Mouse (Mus musculus): Measurements from ENCODE around the gene Cbx3. TPM values are rescaled to one million over a fixed set of nuclear protein-coding genes. Genes with fewer than 3 reads are reported as not detected.
"Not testable (repeated sequence)": the region's sequence is repeated elsewhere in the genome, so short reads cannot be mapped to it uniquely, and the experiment has no call there.

The Cbx3 gene
- polyA plus RNA-seq, 1 experiment from 2014 or later: 517 TPM

GRCm38 (mm10) chr6:51479136-51479731 is 9.1 kb downstream of the Cbx3 start:
- Histone ChIP-seq H3K4me1 (replicated peaks) (peaks cover 7% of the 10 kb centered on the region; the same call in 1 of the 2 replicates), H3K9me3 (no peaks in the 10 kb centered on the region), H3K27me3 (no peaks in the 10 kb centered on the region), H3K9ac (no peak overlapping the region), H3K27ac (no peak overlapping the region), H3K4me3 (no peak overlapping the region), H3K36me3 (peaks cover 73% of the 10 kb centered on the region), H3K4me2 (no peak overlapping the region)
- WGBS: 96% methylated on average over 4 of the region's 4 CpGs
- no peak for ATAC-seq (ENCODE audit: low FRiP score)

GRCm38 (mm10) chr6:51481548-51481947 is 11.4 kb downstream of the Cbx3 start:
- no peak for ATAC-seq (ENCODE audit: low FRiP score)
- Histone ChIP-seq H3K9me3 (no peaks in the 10 kb centered on the region), H3K4me2 (no peak overlapping the region), H3K27me3 (no peaks in the 10 kb centered on the region), H3K9ac (no peak overlapping the region), H3K4me3 (no peak overlapping the region), H3K27ac (no peak overlapping the region), H3K36me3 (peaks cover 62% of the 10 kb centered on the region), H3K4me1 (replicated peaks) (0 out of 2 replicates have a peak, but pooled peaks cover 4% of the 10 kb centered on the region)
- 95% methylated on average over 8 of the region's 8 CpGs for WGBS

GRCm38 (mm10) chr6:51483861-51484260 is 13.7 kb downstream of the Cbx3 start:
- Histone ChIP-seq H3K4me2 (no peak overlapping the region), H3K9ac (no peak overlapping the region), H3K27ac (no peak overlapping the region), H3K36me3 (peaks cover 55% of the 10 kb centered on the region), H3K4me1 (replicated peaks) (no peaks in the 10 kb centered on the region), H3K4me3 (no peak overlapping the region), H3K9me3 (no peaks in the 10 kb centered on the region), H3K27me3 (no peaks in the 10 kb centered on the region)
- no peak for ATAC-seq (ENCODE audit: low FRiP score)
- 94% methylated on average over 3 of the region's 3 CpGs for WGBS

- H3K27me3 ChIP-seq; ATAC-seq (ENCODE audit: low FRiP score); H3K4me3 ChIP-seq; H3K4me1 ChIP-seq (replicated peaks); H3K9me3 ChIP-seq; H3K27ac ChIP-seq; H3K4me2 ChIP-seq; H3K9ac ChIP-seq: not testable (repeated sequence)
- peaks cover 48% of the 10 kb centered on the region for H3K36me3 ChIP-seq
- WGBS: 91% methylated on average over 8 of the region's 8 CpGs
Observed at GRCm38 (mm10) chr6:51484556-51484955, 14.4 kb downstream of the Cbx3 start.

- WGBS: 54% methylated on average over 2 of the region's 2 CpGs
Observed at GRCm38 (mm10) chr6:51485646-51486045, 15.5 kb downstream of the Cbx3 start.

GRCm38 (mm10) chr6:51486076-51486710 is 16.0 kb downstream of the Cbx3 start:
- H3K4me1 ChIP-seq (replicated peaks): no peaks in the 10 kb centered on the region
- H3K36me3 ChIP-seq: peaks cover 31% of the 10 kb centered on the region
- no peak overlapping the region for H3K4me3 ChIP-seq
- no peaks in the 10 kb centered on the region for H3K27me3 ChIP-seq
- no peak overlapping the region for H3K4me2 ChIP-seq
- no peaks in the 10 kb centered on the region for H3K9me3 ChIP-seq
- no peak for ATAC-seq (ENCODE audit: low FRiP score)
- H3K9ac ChIP-seq: no peak overlapping the region
- whole genome bisulfite sequencing: 76% methylated on average over 7 of the region's 7 CpGs
- no peak overlapping the region for H3K27ac ChIP-seq

More at GRCm38 (mm10) chr6:51485646-51486045, 15.5 kb downstream of the Cbx3 start:
- no peaks in the 10 kb centered on the region for H3K9me3 ChIP-seq
- no peak overlapping the region for H3K4me3 ChIP-seq
- H3K36me3 ChIP-seq: peaks cover 37% of the 10 kb centered on the region
- H3K4me2 ChIP-seq: no peak overlapping the region
- H3K9ac ChIP-seq: no peak overlapping the region
- no peaks in the 10 kb centered on the region for H3K4me1 ChIP-seq (replicated peaks)
- no peak overlapping the region for H3K27ac ChIP-seq
- no peaks in the 10 kb centered on the region for H3K27me3 ChIP-seq
- no peak for ATAC-seq (ENCODE audit: low FRiP score)

- no peaks in the 10 kb centered on the region for H3K4me1 ChIP-seq (replicated peaks)
- H3K27ac ChIP-seq: no peak overlapping the region
- WGBS: 95% methylated on average over 5 of the region's 5 CpGs
- H3K9me3 ChIP-seq: no peaks in the 10 kb centered on the region
- no peak overlapping the region for H3K9ac ChIP-seq
- peaks cover 26% of the 10 kb centered on the region for H3K36me3 ChIP-seq
- no peak for ATAC-seq (ENCODE audit: low FRiP score)
- H3K27me3 ChIP-seq: no peaks in the 10 kb centered on the region
- H3K4me3 ChIP-seq: no peak overlapping the region
- no peak overlapping the region for H3K4me2 ChIP-seq
Observed at GRCm38 (mm10) chr6:51486731-51487130, 16.6 kb downstream of the Cbx3 start.

GRCm38 (mm10) chr6:51489787-51490186 is 19.6 kb downstream of the Cbx3 start:
- WGBS: 72% methylated on average over 2 of the region's 2 CpGs
- Histone ChIP-seq H3K4me2 (no peak overlapping the region), H3K9me3 (no peaks in the 10 kb centered on the region), H3K36me3 (peaks cover 8% of the 10 kb centered on the region; the same call in 1 of the 2 replicates), H3K27ac (no peak overlapping the region), H3K4me3 (no peak overlapping the region), H3K9ac (no peak overlapping the region), H3K4me1 (replicated peaks) (no peaks in the 10 kb centered on the region), H3K27me3 (no peaks in the 10 kb centered on the region)
- ATAC-seq (ENCODE audit: low FRiP score): no peak

- no peak for ATAC-seq (ENCODE audit: low FRiP score)
- Histone ChIP-seq H3K4me1 (replicated peaks) (0 out of 2 replicates have a peak, but pooled peaks cover 3% of the 10 kb centered on the region), H3K4me2 (no peak overlapping the region), H3K9me3 (no peaks in the 10 kb centered on the region), H3K27me3 (no peaks in the 10 kb centered on the region), H3K9ac (no peak overlapping the region), H3K4me3 (no peak overlapping the region), H3K27ac (no peak overlapping the region), H3K36me3 (no peaks in the 10 kb centered on the region)
- WGBS: 86% methylated on average over 8 of the region's 8 CpGs
Observed at GRCm38 (mm10) chr6:51497321-51498111, 27.4 kb downstream of the Cbx3 start.

GRCm38 (mm10) chr6:51505671-51506070 is 35.5 kb downstream of the Cbx3 start:
- Histone ChIP-seq H3K36me3 (no peaks in the 10 kb centered on the region), H3K27ac (no peak overlapping the region), H3K9me3 (no peaks in the 10 kb centered on the region), H3K4me3 (no peak overlapping the region), H3K4me1 (replicated peaks) (peaks cover 8% of the 10 kb centered on the region; the same call in 1 of the 2 replicates), H3K27me3 (no peaks in the 10 kb centered on the region), H3K4me2 (no peak overlapping the region), H3K9ac (no peak overlapping the region)
- 67% methylated on average over 1 of the region's 1 CpGs for WGBS
- no peak for ATAC-seq (ENCODE audit: low FRiP score)

- no peak overlapping the region for H3K9ac ChIP-seq
- no peak overlapping the region for H3K4me2 ChIP-seq
- no peaks in the 10 kb centered on the region for H3K36me3 ChIP-seq
- no peaks in the 10 kb centered on the region for H3K9me3 ChIP-seq
- H3K4me1 ChIP-seq (replicated peaks): peaks cover 8% of the 10 kb centered on the region; the same call in 1 of the 2 replicates
- no peak overlapping the region for H3K27ac ChIP-seq
- no peak for ATAC-seq (ENCODE audit: low FRiP score)
- H3K27me3 ChIP-seq: no peaks in the 10 kb centered on the region
- no peak overlapping the region for H3K4me3 ChIP-seq
- 57% methylated on average over 2 of the region's 2 CpGs for WGBS
Observed at GRCm38 (mm10) chr6:51507556-51507955, 37.4 kb downstream of the Cbx3 start.

All from hindbrain, embryonic 13.5 days (tissue).